Mouse (Mus musculus): ENCODE data around the gene Acp4. TPM values are rescaled to one million over a fixed set of nuclear protein-coding genes. Genes with fewer than 3 reads are reported as not detected.
"Not testable (repeated sequence)": the region's sequence is repeated elsewhere in the genome, so short reads cannot be mapped to it uniquely, and the experiment has no call there.

The Acp4 gene
- not detected in 2 replicates for polyA plus RNA-seq (2014; fragmentation: Nextera tagmentation; extraction: Ambion mirVana)

DNA sequence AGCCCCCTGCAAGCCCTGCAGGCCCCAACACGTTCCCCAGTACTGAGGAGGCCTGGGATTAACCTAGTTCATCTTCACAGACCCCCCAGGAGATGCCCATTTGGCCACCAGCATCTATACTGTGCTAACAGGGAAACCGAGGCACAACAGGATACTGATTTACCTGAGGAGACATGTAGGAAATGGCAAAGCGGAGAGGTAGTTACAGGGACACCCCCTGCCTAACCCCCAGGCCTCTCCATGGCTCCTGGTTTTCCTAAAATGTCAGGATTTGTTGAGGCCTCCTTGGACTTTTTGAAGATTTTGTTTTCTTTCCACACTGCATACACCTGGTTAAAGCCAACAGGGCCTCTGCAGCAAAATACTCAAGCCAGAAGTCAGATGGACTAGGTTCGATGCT, at the start of gene Acp4:
Gene Acp4, minus strand, starts transcription at position 101 of the 400 bp plus-strand sequence.
- no peak within 1 kb of the TSS for H3K27ac ChIP-seq (ENCODE audit: low read depth, low read length)
- 74% methylated on average over 4 of the region's 4 CpGs for WGBS
- H3K4me1 ChIP-seq (ENCODE audit: control insufficient read depth, insufficient read depth, low read length) = no peaks in the 10 kb centered on the region
- no peak within 1 kb of the TSS for H3K9ac ChIP-seq (ENCODE audit: low read length)
- no peak for ATAC-seq (ENCODE audit: insufficient read depth, low FRiP score, low TSS enrichment)
- H3K4me2 ChIP-seq (ENCODE audit: low read depth) = no peak within 1 kb of the TSS
- H3K27me3 ChIP-seq (ENCODE audit: control insufficient read depth, insufficient read depth, low read length) = no peaks in the 10 kb centered on the region
- H3K9me3 ChIP-seq (ENCODE audit: control insufficient read depth, low read length) = no peaks in the 10 kb centered on the region
- H3K4me3 ChIP-seq (ENCODE audit: low read depth, low read length) = no peak within 1 kb of the TSS
- DNase-seq (ENCODE audit: low spot score) = no peak
- peaks cover 8% of the 10 kb centered on the region for H3K36me3 ChIP-seq (ENCODE audit: control insufficient read depth, insufficient read depth, low read length)

DNA sequence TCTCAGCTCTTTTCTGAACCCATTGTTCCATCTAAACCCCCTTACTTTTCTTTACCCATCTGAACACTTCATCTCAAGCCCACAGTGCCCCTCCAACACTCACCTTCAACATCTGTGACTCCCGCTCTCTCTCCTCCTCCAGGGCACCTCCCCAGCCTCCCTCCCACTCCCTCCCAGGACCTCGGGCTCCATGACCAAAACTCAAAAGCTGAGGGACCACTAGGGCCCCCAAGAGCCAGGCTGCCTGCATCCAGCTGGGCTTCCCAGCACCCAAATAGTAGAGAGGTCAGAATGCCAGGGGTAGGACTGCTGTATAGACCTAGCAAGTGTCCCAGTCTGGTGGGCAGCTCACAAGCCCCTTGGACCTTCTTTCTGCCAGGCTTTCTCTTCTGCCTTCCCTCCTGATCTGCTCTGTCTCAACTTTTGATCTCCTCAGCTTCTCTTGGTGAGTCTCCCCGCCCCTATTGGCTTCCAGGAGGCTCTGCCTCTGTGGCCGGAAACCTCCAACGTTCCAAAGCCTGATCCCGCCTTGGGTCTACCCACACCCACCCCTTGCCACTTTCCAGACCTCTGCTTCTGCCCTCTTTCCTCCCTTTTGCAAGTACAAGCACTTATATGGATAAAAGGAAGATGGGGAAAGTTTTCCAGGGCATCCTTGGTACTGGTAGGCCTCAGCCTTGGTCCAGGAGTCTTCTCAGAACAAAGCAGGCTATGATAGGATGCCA, 49.5 kb upstream of the Acp4 start, which contains the start of gene Clec11a:
Gene Clec11a, minus strand, starts transcription at position 387 of the 725 bp plus-strand sequence.
- H3K9ac ChIP-seq (ENCODE audit: low read length) = peak within 1 kb of the TSS; percentile 10
- DNase-seq (ENCODE audit: low spot score) (no peak), ATAC-seq (ENCODE audit: insufficient read depth, low FRiP score, low TSS enrichment) (no peak)
- H3K4me1 ChIP-seq (ENCODE audit: control insufficient read depth, insufficient read depth, low read length) = peaks cover 21% of the 10 kb centered on the region
- H3K36me3 ChIP-seq (ENCODE audit: control insufficient read depth, insufficient read depth, low read length) = no peaks in the 10 kb centered on the region
- H3K9me3 ChIP-seq (ENCODE audit: control insufficient read depth, low read length) = no peaks in the 10 kb centered on the region
- H3K4me2 ChIP-seq (ENCODE audit: low read depth) = peak within 1 kb of the TSS; percentile 54
- no peak within 1 kb of the TSS for H3K4me3 ChIP-seq (ENCODE audit: low read depth, low read length)
- H3K27ac ChIP-seq (ENCODE audit: low read depth, low read length) = 0 out of 2 replicates have a peak within 1 kb of the TSS, but pooled peaks have one; percentile 17
- whole genome bisulfite sequencing = 69% methylated on average over 6 of the region's 6 CpGs
- H3K27me3 ChIP-seq (ENCODE audit: control insufficient read depth, insufficient read depth, low read length) = 0 out of 2 replicates have a peak, but pooled peaks cover 7% of the 10 kb centered on the region

DNA sequence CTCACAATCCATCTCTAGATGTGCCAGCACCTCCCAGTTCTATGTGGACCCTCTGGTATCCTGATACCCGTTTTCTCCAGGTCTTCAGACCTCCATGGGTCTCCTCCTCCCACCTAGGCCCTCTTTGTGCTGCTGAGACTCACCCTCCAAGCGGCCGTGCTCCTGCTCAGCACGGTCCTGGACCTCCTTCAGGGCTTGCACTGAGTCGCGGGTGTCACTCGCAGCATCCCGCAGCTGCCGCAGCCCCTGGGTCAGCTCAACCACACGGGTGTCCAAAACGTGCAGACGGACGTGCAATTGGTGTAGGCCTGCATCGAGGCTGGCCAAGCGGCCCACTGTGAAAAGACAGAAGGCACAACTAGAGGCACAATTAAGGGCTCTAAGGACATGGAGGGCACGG, 48.5 kb upstream of the Acp4 start:
- no peak overlapping the region for H3K4me3 ChIP-seq (ENCODE audit: low read depth, low read length)
- H3K9me3 ChIP-seq (ENCODE audit: control insufficient read depth, low read length) = no peaks in the 10 kb centered on the region
- no peaks in the 10 kb centered on the region for H3K36me3 ChIP-seq (ENCODE audit: control insufficient read depth, insufficient read depth, low read length)
- DNase-seq (ENCODE audit: low spot score) (no peak), ATAC-seq (ENCODE audit: insufficient read depth, low FRiP score, low TSS enrichment) (no peak; the same call in 1 of the 2 replicates)
- peaks cover 13% of the 10 kb centered on the region for H3K4me1 ChIP-seq (ENCODE audit: control insufficient read depth, insufficient read depth, low read length)
- 0 out of 2 replicates have a peak, but pooled peaks cover 7% of the 10 kb centered on the region for H3K27me3 ChIP-seq (ENCODE audit: control insufficient read depth, insufficient read depth, low read length)
- H3K4me2 ChIP-seq (ENCODE audit: low read depth) = peak overlapping the region; percentile 54
- 0 out of 2 replicates have a peak overlapping the region, but pooled peaks have one; percentile 17 for H3K27ac ChIP-seq (ENCODE audit: low read depth, low read length)
- 0 out of 2 replicates have a peak overlapping the region, but pooled peaks have one; percentile 10 for H3K9ac ChIP-seq (ENCODE audit: low read length)
- WGBS = 9% methylated on average over 16 of the region's 16 CpGs

DNA sequence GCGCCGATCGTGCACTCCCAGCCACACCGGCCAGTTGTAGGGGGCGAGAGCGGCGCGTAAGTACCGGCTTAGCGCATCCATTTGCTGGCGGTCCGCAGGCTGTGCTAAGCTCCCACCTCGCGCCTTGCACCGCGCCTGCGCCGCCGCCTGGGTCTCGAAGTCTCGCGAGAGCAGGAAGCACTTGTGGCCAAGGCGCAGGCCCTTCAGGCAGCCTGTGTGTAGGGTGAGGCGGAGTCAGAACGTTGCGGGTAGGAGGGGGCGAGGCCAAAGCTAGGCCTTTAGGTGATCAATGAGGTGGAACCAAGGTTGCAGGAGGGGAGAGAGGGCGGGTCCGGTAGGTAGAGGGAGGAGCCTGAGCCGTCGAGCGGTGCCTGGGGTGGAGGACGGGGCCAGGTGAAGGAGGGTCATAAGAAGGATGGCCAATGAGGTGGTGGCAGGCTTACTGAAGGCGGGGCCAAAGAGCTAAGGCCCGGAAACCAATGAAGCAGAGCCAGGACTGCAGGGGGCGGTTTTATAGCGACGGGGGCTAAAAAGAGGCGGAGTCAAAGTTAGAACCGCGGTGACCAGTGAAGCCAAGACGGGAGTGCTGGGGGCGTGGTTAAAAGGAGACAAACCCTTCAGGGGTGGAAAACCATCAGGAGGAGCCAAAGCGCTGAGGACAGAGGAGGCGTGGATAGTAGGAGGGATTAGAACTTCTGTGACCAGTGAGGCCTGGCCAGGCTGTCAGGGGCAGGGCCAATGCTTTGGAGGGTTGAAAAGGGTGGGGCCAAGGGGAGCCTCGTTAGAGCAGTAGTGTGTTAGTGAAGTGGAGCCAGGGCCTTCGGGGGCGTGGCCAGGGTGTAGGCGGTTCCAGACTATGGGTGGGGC, 47.8 kb upstream of the Acp4 start:
- ATAC-seq (ENCODE audit: insufficient read depth, low FRiP score, low TSS enrichment) = peak; percentile 92
- peak overlapping the region; percentile 97 for H3K27ac ChIP-seq (ENCODE audit: low read depth, low read length)
- H3K4me2 ChIP-seq (ENCODE audit: low read depth) = peak overlapping the region; percentile 54
- H3K4me1 ChIP-seq (ENCODE audit: control insufficient read depth, insufficient read depth, low read length) = peaks cover 8% of the 10 kb centered on the region
- peak overlapping the region; percentile 75 for H3K4me3 ChIP-seq (ENCODE audit: low read depth, low read length)
- H3K36me3 ChIP-seq (ENCODE audit: control insufficient read depth, insufficient read depth, low read length) = no peaks in the 10 kb centered on the region
- peak overlapping the region; percentile 99 for H3K9ac ChIP-seq (ENCODE audit: low read length)
- DNase-seq (ENCODE audit: low spot score) = peak; percentile 98
- H3K27me3 ChIP-seq (ENCODE audit: control insufficient read depth, insufficient read depth, low read length) = 0 out of 2 replicates have a peak, but pooled peaks cover 7% of the 10 kb centered on the region
- WGBS = under 1% methylated on average over 49 of the region's 49 CpGs
- H3K9me3 ChIP-seq (ENCODE audit: control insufficient read depth, low read length) = no peaks in the 10 kb centered on the region

DNA sequence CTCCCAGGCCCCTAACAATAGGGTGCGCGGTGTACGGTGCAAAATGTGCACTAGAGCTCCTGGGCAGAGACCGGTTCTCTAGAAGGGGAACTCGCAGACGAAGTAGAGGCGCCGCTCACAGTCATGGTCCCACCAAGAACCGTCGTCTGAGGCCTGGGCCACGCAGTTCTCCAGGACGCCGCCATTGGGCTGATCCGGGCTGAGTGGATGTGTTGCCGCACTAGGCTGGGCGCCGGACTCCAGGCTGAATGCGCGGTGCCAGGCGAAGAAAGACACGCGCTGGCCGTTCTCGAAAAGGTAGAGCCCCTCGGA, 47.2 kb upstream of the Acp4 start:
- Histone ChIP-seq H3K36me3 (ENCODE audit: control insufficient read depth, insufficient read depth, low read length) (no peaks in the 10 kb centered on the region), H3K4me2 (ENCODE audit: low read depth) (peak overlapping the region; percentile 54), H3K9me3 (ENCODE audit: control insufficient read depth, low read length) (no peaks in the 10 kb centered on the region), H3K4me3 (ENCODE audit: low read depth, low read length) (peak overlapping the region; percentile 75), H3K27me3 (ENCODE audit: control insufficient read depth, insufficient read depth, low read length) (0 out of 2 replicates have a peak, but pooled peaks cover 7% of the 10 kb centered on the region), H3K27ac (ENCODE audit: low read depth, low read length) (peak overlapping the region; percentile 97), H3K4me1 (ENCODE audit: control insufficient read depth, insufficient read depth, low read length) (peaks cover 8% of the 10 kb centered on the region), H3K9ac (ENCODE audit: low read length) (peak overlapping the region; percentile 99)
- DNase-seq (ENCODE audit: low spot score) = no peak
- WGBS = under 1% methylated on average over 25 of the region's 25 CpGs
- ATAC-seq (ENCODE audit: insufficient read depth, low FRiP score, low TSS enrichment) = peak; percentile 21

DNA sequence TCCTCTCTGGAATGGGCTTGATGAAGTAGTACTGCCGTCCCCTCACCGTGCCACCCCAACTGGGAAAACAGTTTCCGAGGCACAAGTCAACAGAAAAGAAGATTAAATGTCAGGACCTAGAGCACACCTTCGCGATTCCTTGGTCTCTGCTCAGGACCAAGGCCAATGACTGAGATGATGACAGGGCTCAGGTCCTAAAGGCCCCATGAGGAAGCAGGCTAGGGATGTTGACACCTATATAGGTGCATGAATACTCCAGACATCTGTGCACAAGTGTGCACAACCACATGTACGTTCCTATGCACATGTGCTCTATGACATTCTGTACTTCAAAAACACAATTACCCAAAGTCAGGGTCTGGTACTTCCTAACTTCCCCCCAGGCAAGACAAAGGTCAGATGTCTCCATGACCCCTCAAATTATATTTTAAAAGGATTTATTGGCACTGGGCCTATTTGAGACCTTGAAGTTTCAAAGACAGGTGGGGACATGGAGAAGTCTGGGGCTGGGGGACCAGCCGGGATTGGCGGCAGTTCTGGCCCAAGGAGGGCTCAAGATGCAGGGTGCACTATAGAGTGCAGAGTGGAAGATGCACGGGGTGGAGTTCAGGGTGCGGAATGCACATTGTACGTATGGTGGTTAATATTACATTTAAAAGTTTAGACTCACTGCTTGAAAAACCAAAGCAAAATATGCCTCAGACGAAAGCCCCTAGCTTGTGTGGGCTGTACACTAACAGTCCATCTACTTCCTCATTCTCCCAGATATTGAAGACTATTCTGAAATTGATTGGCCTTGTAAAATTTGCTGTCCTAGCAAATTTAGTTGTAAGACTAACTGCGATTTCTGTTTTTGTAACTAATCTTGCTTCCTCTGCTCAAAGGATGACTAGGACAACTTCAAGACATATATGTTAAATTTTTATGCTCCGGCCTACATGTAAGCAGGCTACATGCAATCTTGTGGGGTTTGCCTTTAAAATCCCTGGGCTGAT, 46.5 kb upstream of the Acp4 start:
- ATAC-seq (ENCODE audit: insufficient read depth, low FRiP score, low TSS enrichment) (no peak), DNase-seq (ENCODE audit: low spot score) (no peak)
- Histone ChIP-seq H3K36me3 (ENCODE audit: control insufficient read depth, insufficient read depth, low read length) (no peaks in the 10 kb centered on the region), H3K4me3 (ENCODE audit: low read depth, low read length) (peak overlapping the region; percentile 75), H3K9ac (ENCODE audit: low read length) (peak overlapping the region; percentile 99), H3K4me1 (ENCODE audit: control insufficient read depth, insufficient read depth, low read length) (peaks cover 8% of the 10 kb centered on the region), H3K27ac (ENCODE audit: low read depth, low read length) (peak overlapping the region; percentile 97; the same call in 1 of the 2 replicates), H3K27me3 (ENCODE audit: control insufficient read depth, insufficient read depth, low read length) (0 out of 2 replicates have a peak, but pooled peaks cover 4% of the 10 kb centered on the region), H3K4me2 (ENCODE audit: low read depth) (peak overlapping the region; percentile 54), H3K9me3 (ENCODE audit: control insufficient read depth, low read length) (no peaks in the 10 kb centered on the region)
- 86% methylated on average over 14 of the region's 14 CpGs for WGBS

DNA sequence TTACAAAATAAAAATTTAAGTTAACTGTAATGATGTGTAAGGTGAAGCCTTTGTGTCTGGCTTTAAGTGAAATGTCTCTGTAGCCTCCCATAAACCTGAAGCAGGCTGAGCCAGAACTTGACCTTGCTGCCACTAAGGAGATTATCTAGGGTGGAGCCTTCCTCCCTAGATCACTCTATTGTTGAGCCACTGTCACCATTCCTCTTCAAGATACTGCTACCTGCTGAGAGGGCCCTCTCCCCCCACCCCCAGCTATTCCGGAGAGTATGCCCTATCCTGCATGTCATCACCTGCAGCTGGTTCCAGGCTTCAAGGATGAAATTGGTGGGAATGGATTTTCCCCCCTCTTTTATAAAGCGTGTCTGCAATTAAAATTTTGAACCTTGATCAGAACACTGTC, 40.3 kb upstream of the Acp4 start:
- not testable (repeated sequence) for DNase-seq (ENCODE audit: low spot score); H3K27me3 ChIP-seq (ENCODE audit: control insufficient read depth, insufficient read depth, low read length); H3K9me3 ChIP-seq (ENCODE audit: control insufficient read depth, low read length); H3K27ac ChIP-seq (ENCODE audit: low read depth, low read length); H3K9ac ChIP-seq (ENCODE audit: low read length); H3K4me3 ChIP-seq (ENCODE audit: low read depth, low read length); H3K36me3 ChIP-seq (ENCODE audit: control insufficient read depth, insufficient read depth, low read length); H3K4me2 ChIP-seq (ENCODE audit: low read depth); H3K4me1 ChIP-seq (ENCODE audit: control insufficient read depth, insufficient read depth, low read length); ATAC-seq (ENCODE audit: insufficient read depth, low FRiP score, low TSS enrichment)
- WGBS = 82% methylated on average over 2 of the region's 2 CpGs

DNA sequence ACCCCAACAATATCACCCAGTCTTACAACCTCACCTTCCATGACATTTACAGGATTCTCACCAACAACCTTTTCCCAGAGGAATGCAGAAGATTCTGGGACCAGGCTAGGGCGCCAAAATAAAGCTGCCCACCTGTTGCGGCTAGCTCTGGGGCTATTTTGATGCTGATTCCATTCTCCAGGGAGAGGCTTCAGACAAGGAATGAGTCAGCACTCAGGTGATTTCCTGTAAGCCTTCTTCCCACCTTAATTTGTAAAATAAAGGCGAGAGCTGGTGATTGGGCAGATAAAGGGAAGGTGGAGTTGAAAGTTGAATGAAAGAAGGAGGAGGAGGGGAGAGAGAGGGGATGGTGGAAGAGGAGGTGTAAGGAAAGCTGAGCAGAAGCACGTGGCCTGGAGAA, 34.2 kb upstream of the Acp4 start:
- no peak overlapping the region for H3K9ac ChIP-seq (ENCODE audit: low read length)
- no peak overlapping the region for H3K27ac ChIP-seq (ENCODE audit: low read depth, low read length)
- no peaks in the 10 kb centered on the region for H3K9me3 ChIP-seq (ENCODE audit: control insufficient read depth, low read length)
- no peaks in the 10 kb centered on the region for H3K4me1 ChIP-seq (ENCODE audit: control insufficient read depth, insufficient read depth, low read length)
- H3K36me3 ChIP-seq (ENCODE audit: control insufficient read depth, insufficient read depth, low read length) = no peaks in the 10 kb centered on the region
- WGBS = 54% methylated on average over 4 of the region's 4 CpGs
- H3K27me3 ChIP-seq (ENCODE audit: control insufficient read depth, insufficient read depth, low read length) = no peaks in the 10 kb centered on the region
- no peak overlapping the region for H3K4me2 ChIP-seq (ENCODE audit: low read depth)
- H3K4me3 ChIP-seq (ENCODE audit: low read depth, low read length) = no peak overlapping the region
- ATAC-seq (ENCODE audit: insufficient read depth, low FRiP score, low TSS enrichment) = no peak
- DNase-seq (ENCODE audit: low spot score) = no peak
